Mouse (Mus musculus) neutrophil, adult 65 days (primary cell): ENCODE results near the gene Vmn1r9. TPM values are rescaled to one million over a fixed set of nuclear protein-coding genes. Genes with fewer than 3 reads are reported as not detected.

Experiments used
- total RNA-seq: library from RNA; stranded (reverse); gene quantifications from 2 replicates; pipeline ENCODE4 v1.2.4, GENCODE M21; 2023

The Vmn1r9 gene
- total RNA-seq, result not detected in 2 replicates

GRCm38 (mm10) chr6:57066487-57066886 lies at the start of gene Vmn1r9:
Gene Vmn1r9, plus strand, starts transcription at chr6:57066787.

GRCm38 (mm10) chr6:57025224-57025623 lies 41.4 kb upstream of the Vmn1r9 start, which contains the start of gene Vmn1r7:
Gene Vmn1r7, minus strand, starts transcription at chr6:57025324.

GRCm38 (mm10) chr6:57031984-57032383 lies 34.6 kb upstream of the Vmn1r9 start, which contains the start of gene Vmn1r8:
Gene Vmn1r8, plus strand, starts transcription at chr6:57032284.

GRCm38 (mm10) chr6:57109154-57109553 lies 42.6 kb downstream of the Vmn1r9 start, which contains the start of gene Vmn1r10:
Gene Vmn1r10, plus strand, starts transcription at chr6:57109454.

Other genes starting within 250 kb of the Vmn1r9 start
- 0.98 and 1.5 TPM in 2 replicates for gene Fkbp9, start 234.7 kb upstream of the Vmn1r9 start, total RNA-seq
- gene Nt5c3, start 142.9 kb upstream of the Vmn1r9 start, total RNA-seq, result 32.1 and 33.8 TPM in 2 replicates
- gene Vmn1r4, start 142.8 kb upstream of the Vmn1r9 start, total RNA-seq, result not detected in 2 replicates
- not detected in 2 replicates for gene Vmn1r5, start 96.5 kb upstream of the Vmn1r9 start, total RNA-seq
- gene Vmn1r6, start 69.5 kb upstream of the Vmn1r9 start, total RNA-seq, result not detected in 2 replicates
- gene Vmn1r7, start 41.5 kb upstream of the Vmn1r9 start, total RNA-seq, result not detected in 2 replicates
- not detected in 2 replicates for gene Vmn1r8, start 34.5 kb upstream of the Vmn1r9 start, total RNA-seq
- not detected in 2 replicates for gene Vmn1r10, start 42.7 kb downstream of the Vmn1r9 start, total RNA-seq
- not detected in 2 replicates for gene Vmn1r11, start 66.7 kb downstream of the Vmn1r9 start, total RNA-seq
- 0.14 and 0.16 TPM in 2 replicates for gene Vmn1r12, start 90.1 kb downstream of the Vmn1r9 start, total RNA-seq
- not detected in 2 replicates for gene Vmn1r13, start 136.5 kb downstream of the Vmn1r9 start, total RNA-seq
- not detected in 2 replicates for gene Vmn1r14, start 164.9 kb downstream of the Vmn1r9 start, total RNA-seq
- gene Vmn1r15, start 191.2 kb downstream of the Vmn1r9 start, total RNA-seq, result not detected in 2 replicates